Mouse (Mus musculus): Measurements from ENCODE around the gene Ccdc173. TPM values are rescaled to one million over a fixed set of nuclear protein-coding genes. Genes with fewer than 3 reads are reported as not detected.

The Ccdc173 gene
- total RNA-seq, 2 experiments from 2014 or later = 0.39 to 0.64 TPM

Other genes with a start within 250 kb of the Ccdc173 start
- gene Lrp2, start 203.5 kb downstream of the Ccdc173 start, total RNA-seq (2021) = 1 to 10 TPM; 1.1 to 1.4 TPM
- gene Bbs5, start 142.4 kb downstream of the Ccdc173 start, total RNA-seq (2021) = 1 to 10 TPM; 4.2 to 5.1 TPM
- 10 to 100 TPM; 69.8 to 78.5 TPM for gene Klhl41, start 119.5 kb downstream of the Ccdc173 start, total RNA-seq (2021)
- 10 to 100 TPM; 27.8 to 29.6 TPM for gene Fastkd1, start 76.1 kb downstream of the Ccdc173 start, total RNA-seq (2021)
- gene Ppig, start 67.0 kb downstream of the Ccdc173 start, total RNA-seq (2021) = 10 to 100 TPM; 37.2 to 38.7 TPM
- gene Phospho2, start within 50 bp of the Ccdc173 start, total RNA-seq (2021) = 10 to 100 TPM; 20.5 to 24.7 TPM
- 10 to 100 TPM; 39.1 to 45.6 TPM for gene Klhl23, start 32.4 kb upstream of the Ccdc173 start, total RNA-seq (2021)
- 10 to 100 TPM; 59.5 to 71.5 TPM for gene Ssb, start 72.0 kb upstream of the Ccdc173 start, total RNA-seq (2021)
- 10 to 100 TPM; 21.4 to 23.6 TPM for gene Mettl5, start 96.0 kb upstream of the Ccdc173 start, total RNA-seq (2021)
- gene Ubr3, start 107.7 kb upstream of the Ccdc173 start, total RNA-seq (2021) = 100 to 1,000 TPM; 119 to 124 TPM
- gene Myo3b, start 249.6 kb upstream of the Ccdc173 start, total RNA-seq (2021) = not detected